Mouse (Mus musculus): ENCODE measurements at regions not wholly inside any gene's neighbourhood (a gene's known extent, or its start where the extent isn't known, plus 50 kb on each side); places are given as distances from the start of the nearest gene placed in this dataset.

GRCm38 (mm10) chr16:86806374-86806773 is 547.6 kb upstream of the N6amt1 start:
- no peak for DNase-seq (ENCODE audit: low spot score)

DNA sequence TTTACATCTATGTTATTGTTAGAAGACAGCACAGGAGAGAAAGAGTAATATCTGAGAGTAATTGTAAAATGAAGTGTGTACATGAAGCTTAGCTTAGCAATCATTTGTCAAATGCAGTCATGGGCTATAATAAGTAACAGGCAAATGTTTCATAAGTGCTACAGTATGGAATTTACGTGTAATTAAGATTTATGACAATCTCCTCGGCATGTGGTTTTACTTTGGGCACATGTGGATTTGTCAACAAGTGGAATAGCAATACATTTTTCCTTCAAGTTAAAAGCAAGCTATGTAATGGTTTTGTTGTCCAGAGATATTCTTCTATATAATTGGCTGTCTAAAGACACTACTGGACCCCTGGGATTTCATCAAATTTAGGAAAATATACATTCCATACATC is 577.9 kb upstream of the N6amt1 start:
- DNase-seq (ENCODE audit: low spot score) = no peak

GRCm38 (mm10) chr16:86772586-86772985 is 581.4 kb upstream of the N6amt1 start:
- DNase-seq (ENCODE audit: low spot score) = no peak

DNA sequence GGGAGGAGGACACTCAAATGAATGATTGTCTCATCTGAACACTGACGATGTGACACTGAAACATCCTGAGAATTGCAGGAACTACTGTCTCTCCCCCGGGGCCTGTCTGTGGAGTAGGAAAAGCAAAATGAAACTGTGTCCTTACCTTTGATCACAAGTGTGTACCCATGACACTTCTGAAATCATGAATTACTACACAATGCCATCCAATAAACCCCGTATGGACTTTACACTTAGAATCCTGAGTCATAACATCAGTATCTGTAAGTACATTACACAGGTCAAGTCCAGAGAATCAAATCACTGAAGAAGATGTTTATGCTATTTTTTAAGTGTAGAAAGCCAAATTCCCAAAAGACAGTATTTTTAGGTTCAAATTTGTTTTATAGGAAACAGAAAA is 585.1 kb upstream of the N6amt1 start:
- DNase-seq (ENCODE audit: low spot score) = no peak

GRCm38 (mm10) chr16:86768355-86768754 is 585.6 kb upstream of the N6amt1 start:
- DNase-seq (ENCODE audit: low spot score) = no peak

DNA sequence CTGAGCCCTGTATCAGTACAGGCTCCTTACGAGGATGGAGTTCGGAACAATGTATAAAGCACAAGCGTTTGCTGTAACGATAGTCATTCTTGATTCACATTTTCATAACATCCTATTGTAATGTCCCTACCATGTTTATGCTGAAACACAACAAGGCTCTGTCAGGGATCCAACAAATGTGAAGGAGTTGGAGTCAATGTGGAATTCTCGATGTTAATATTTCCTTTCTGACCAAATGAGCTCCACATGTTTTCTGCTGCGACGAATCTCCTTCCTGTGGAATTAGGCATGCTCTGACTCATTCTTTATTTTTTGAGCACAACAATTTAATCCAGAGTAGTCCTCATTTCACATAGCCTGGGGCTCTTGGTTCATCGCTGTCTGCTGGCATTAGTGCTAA is 588.0 kb upstream of the N6amt1 start:
- DNase-seq (ENCODE audit: low spot score) = no peak

- DNase-seq (ENCODE audit: low spot score) = no peak
These were observed 612.7 kb upstream of the N6amt1 start for GRCm38 (mm10) chr16:86741236-86741635.

DNA sequence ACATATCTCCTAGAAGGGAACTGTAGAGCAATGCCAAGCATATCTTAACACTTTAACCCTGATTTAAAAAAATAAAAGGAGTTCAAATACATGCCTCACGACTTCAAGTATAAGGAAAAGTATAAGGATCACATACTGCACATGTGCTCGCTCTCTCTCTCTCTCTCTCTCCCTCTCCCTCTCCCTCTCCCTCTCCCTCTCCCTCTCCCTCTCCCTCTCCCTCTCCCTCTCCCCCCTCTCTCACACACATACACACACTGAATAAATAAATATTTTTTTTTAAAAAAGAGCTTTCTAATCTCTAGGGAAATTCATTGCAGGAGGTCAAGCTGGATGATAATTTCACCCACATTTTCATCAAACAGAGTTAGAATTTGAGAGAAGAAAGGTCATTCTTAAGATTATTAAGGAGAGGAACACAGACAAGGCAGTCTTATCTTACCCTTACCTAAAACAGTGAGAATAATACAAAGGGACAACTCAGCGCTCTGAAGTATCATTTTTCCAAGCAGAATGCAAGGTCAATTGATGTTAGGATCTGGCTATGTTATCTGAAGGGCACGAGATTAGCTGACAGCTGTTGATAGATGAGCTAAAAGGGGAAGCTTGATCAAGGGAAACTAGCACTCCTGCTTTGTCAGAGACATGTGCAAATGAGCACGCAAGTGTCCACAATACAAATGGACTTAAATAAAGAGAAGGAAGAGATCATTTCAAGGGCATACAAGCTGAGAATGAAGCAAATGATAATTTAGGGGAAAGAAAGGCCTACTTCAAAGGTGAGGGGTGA is 634.8 kb upstream of the N6amt1 start:
- no peak for DNase-seq (ENCODE audit: low spot score)

- DNase-seq (ENCODE audit: low spot score) = no peak
These were observed 635.6 kb upstream of the N6amt1 start for GRCm38 (mm10) chr16:86718353-86718752.

- no peak for DNase-seq (ENCODE audit: low spot score)
These were observed 652.3 kb upstream of the N6amt1 start for GRCm38 (mm10) chr16:86701700-86702099.

- peak; percentile 17 for DNase-seq (ENCODE audit: low spot score)
These were observed 659.5 kb upstream of the N6amt1 start for GRCm38 (mm10) chr16:86694497-86694896.

DNA sequence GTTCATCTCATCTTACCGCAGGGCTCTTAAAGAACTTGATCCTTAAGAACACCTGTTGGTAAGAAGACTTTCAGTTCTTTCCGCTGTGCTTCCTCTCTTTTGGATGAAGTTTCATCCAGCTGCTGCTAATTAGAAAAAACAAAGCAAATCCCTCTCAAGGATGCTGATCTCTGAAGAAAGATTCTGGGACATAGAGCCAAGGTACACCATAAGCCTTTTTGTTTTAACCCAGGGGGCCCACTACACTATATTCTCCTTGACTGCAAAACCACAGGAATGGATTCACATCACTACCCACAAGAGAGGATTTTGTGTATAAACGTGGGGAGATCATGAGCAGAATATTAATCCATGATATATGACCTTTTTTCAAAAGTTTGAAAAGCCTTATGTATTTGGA is 694.8 kb upstream of the N6amt1 start:
- no peak for DNase-seq (ENCODE audit: low spot score)

- no peak for DNase-seq (ENCODE audit: low spot score)
These were observed 706.7 kb upstream of the N6amt1 start for GRCm38 (mm10) chr16:86647316-86647715.

DNA sequence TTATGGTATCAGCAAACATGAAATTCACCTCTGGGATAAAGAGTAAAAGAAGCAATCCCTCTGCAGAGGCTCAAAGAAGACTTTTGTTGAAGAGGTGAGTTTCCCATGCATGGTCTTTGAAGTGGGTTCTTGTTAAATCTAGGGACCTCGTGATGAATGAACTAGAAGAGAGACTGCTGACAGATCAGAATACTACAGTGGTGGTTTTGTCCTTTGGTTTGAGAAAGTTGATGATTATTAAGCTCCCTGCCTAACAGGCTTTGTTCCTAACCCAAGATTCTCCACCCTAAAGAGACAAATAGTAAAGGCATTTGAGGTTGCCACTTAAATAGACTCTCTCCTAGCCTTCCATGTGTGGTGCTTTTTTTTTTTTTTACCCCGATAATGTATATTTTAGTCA is 707.2 kb upstream of the N6amt1 start:
- DNase-seq (ENCODE audit: low spot score) = no peak

DNA sequence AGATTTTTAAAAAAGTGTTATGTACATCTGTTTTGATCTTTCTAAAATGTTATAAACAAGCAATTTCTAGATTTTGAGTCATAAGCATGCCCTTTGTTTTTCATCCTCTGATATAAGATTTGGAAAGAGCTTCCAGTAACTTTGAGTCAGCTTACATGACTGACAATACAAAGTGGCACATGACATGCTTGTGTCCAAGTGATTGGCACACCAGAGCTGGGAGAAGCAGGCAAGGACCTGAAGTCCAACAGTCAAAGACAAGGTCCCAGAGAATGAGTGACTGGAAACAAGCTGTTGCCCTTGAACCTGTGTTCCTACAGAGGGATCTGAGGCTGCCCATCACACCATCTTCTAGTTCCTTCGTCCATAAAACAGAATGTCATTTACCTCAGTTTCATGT is 708.5 kb upstream of the N6amt1 start:
- DNase-seq (ENCODE audit: low spot score) = no peak

DNA sequence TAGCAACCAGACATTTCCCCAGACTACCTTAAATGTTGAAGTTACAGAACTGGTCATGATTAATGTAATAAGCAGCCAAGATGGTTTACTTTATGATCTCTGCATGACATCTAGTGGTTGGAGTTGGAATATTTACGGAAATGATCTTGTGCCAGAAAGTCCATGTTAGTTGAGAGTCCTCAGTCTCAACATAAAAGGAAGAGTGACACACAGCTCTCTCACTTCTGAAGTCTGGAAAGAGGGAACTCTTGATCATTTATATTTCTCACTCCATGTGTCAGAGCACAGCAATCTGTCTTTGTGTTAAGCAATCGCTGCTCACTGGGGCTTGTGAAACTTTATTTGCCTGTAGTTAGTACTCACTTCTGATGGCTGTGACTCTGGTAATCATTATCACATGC is 709.1 kb upstream of the N6amt1 start:
- peak; percentile 90 for DNase-seq (ENCODE audit: low spot score)

DNA sequence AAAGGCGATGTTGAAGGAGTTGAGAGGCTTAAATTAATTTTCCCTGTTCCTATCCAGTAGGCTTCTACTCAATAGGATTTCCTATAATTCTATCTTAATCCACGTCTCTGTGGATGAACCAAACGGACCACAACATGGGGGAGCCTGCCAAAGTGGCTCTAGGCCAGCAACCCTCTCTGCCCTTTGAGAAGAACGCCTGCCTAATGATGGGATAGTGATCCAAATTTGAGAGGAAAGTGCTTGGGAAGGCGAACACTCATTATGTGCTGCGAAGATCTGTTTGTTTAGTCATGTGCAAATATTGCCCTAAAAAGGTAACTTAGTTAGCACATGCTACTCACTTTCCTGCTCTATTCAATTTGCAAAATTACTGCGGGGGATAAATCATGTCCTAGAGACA is 702.5 kb upstream of the Adamts5 start:
- DNase-seq (ENCODE audit: low spot score) = peak; percentile 73

DNA sequence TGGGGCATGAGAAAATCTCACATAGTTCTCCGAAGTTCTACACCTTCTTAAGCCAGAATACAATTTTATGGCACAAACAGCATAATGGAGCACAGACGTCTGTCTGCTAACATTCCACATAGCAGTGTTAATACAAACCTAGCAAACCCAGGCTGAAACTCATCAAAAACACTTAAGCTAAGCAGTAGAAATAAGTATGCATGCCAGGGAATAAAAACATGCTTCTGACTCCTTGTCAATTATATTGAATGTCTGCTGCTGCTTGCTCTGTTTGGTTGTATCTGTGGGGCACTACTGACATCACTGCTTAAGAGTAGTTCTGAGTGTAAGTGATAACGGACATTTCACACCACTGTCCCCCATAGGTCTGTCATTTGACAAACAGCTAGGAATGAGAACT is 693.4 kb upstream of the Adamts5 start:
- no peak for DNase-seq (ENCODE audit: low spot score)

DNA sequence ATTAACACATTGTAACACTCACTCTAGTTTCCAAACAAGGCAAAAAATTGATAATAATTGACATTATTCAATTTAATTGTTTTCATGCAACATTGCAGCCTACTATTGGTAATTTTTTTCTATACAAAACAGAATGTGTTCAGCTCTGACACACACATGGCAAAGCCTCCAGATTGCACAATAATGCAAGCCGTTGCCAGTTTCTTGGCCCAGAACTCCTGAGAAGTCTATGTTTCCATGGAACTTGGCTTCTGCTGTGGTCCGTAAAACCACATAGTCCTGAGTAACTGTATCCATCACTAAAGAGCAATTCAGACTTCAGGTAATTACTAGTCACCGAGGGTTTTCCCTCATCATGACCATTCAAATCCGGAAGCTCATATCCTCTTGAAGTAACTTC is 684.4 kb upstream of the Adamts5 start:
- no peak for DNase-seq (ENCODE audit: low spot score)

- no peak for DNase-seq (ENCODE audit: low spot score)
These were observed 676.7 kb upstream of the Adamts5 start for GRCm38 (mm10) chr16:86578281-86578680.

- no peak for DNase-seq (ENCODE audit: low spot score)
These were observed 645.9 kb upstream of the Adamts5 start for GRCm38 (mm10) chr16:86547465-86548043.

GRCm38 (mm10) chr16:86546905-86547304 is 645.3 kb upstream of the Adamts5 start:
- no peak for DNase-seq (ENCODE audit: low spot score)

- DNase-seq (ENCODE audit: low spot score) = no peak
These were observed 642.5 kb upstream of the Adamts5 start for GRCm38 (mm10) chr16:86544121-86544520.

DNA sequence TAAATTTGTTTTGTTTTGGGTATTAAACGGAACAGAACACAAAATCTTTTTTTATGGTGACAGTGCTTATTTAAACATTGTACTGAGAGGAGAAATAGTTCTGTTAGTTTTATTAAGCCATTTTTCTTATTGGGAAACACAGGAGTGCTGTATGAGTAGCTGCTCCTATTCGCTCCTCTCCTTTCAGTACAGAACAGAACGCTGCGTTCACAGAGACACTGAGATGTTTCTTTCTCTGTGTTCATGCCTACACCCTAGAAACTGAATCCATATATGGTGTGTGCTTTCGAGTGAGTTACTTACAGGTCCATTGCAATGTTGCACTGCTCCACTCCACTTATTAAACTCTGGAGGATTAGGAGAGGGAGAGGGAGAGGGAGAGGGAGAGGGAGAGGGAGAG is 634.9 kb upstream of the Adamts5 start:
- no peak for DNase-seq (ENCODE audit: low spot score)

All from retina, embryonic 14.5 days (tissue).